Mouse (Mus musculus): ENCODE results near the gene Tbc1d25.

The Tbc1d25 gene

GRCm38 (mm10) chrX:8175504-8176385, at the start of gene Tbc1d25:
Gene Tbc1d25 (minus strand): TSS chrX:8176181.
- peak; percentile 91 for DNase-seq (ENCODE audit: low read depth, low spot score)

- DNase-seq (ENCODE audit: low read depth, low spot score): no peak
Measured at GRCm38 (mm10) chrX:8223473-8223872, 47.5 kb upstream of the Tbc1d25 start.

- DNase-seq (ENCODE audit: low read depth, low spot score): no peak
Measured at GRCm38 (mm10) chrX:8222678-8223421, 46.9 kb upstream of the Tbc1d25 start.

- DNase-seq (ENCODE audit: low read depth, low spot score): no peak
Measured at GRCm38 (mm10) chrX:8222296-8222677, 46.3 kb upstream of the Tbc1d25 start.

GRCm38 (mm10) chrX:8219651-8220050, 43.7 kb upstream of the Tbc1d25 start:
- no peak for DNase-seq (ENCODE audit: low read depth, low spot score)

GRCm38 (mm10) chrX:8218114-8218513, 42.1 kb upstream of the Tbc1d25 start:
- no peak for DNase-seq (ENCODE audit: low read depth, low spot score)

- no peak for DNase-seq (ENCODE audit: low read depth, low spot score)
Measured at GRCm38 (mm10) chrX:8217383-8217782, 41.4 kb upstream of the Tbc1d25 start.

- DNase-seq (ENCODE audit: low read depth, low spot score): no peak
Measured at GRCm38 (mm10) chrX:8211490-8212207, 35.7 kb upstream of the Tbc1d25 start.

- DNase-seq (ENCODE audit: low read depth, low spot score): no peak
Measured at GRCm38 (mm10) chrX:8209720-8210119, 33.7 kb upstream of the Tbc1d25 start.

GRCm38 (mm10) chrX:8207224-8207623, 31.2 kb upstream of the Tbc1d25 start:
- DNase-seq (ENCODE audit: low read depth, low spot score): no peak

- no peak for DNase-seq (ENCODE audit: low read depth, low spot score)
Measured at GRCm38 (mm10) chrX:8206694-8207197, 30.8 kb upstream of the Tbc1d25 start.

- DNase-seq (ENCODE audit: low read depth, low spot score): no peak
Measured at GRCm38 (mm10) chrX:8206015-8206693, 30.2 kb upstream of the Tbc1d25 start, which contains the start of gene Porcn. Gene Porcn (minus strand): TSS chrX:8206525.

- no peak for DNase-seq (ENCODE audit: low read depth, low spot score)
Measured at GRCm38 (mm10) chrX:8205551-8205950, 29.6 kb upstream of the Tbc1d25 start.

GRCm38 (mm10) chrX:8205088-8205487, 29.1 kb upstream of the Tbc1d25 start:
- DNase-seq (ENCODE audit: low read depth, low spot score): no peak

- DNase-seq (ENCODE audit: low read depth, low spot score): no peak
Measured at GRCm38 (mm10) chrX:8204076-8204475, 28.1 kb upstream of the Tbc1d25 start.

GRCm38 (mm10) chrX:8203105-8203504, 27.1 kb upstream of the Tbc1d25 start:
- no peak for DNase-seq (ENCODE audit: low read depth, low spot score)

GRCm38 (mm10) chrX:8193419-8193723, 17.4 kb upstream of the Tbc1d25 start, which contains the start of gene Ebp:
Gene Ebp (minus strand): TSS chrX:8193512.
- DNase-seq (ENCODE audit: low read depth, low spot score): no peak

GRCm38 (mm10) chrX:8192640-8193418, 16.8 kb upstream of the Tbc1d25 start:
- peak; percentile 84 for DNase-seq (ENCODE audit: low read depth, low spot score)

- DNase-seq (ENCODE audit: low read depth, low spot score): no peak
Measured at GRCm38 (mm10) chrX:8192126-8192639, 16.2 kb upstream of the Tbc1d25 start.

GRCm38 (mm10) chrX:8182871-8183540, 7.0 kb upstream of the Tbc1d25 start:
- no peak for DNase-seq (ENCODE audit: low read depth, low spot score)

Data from A20 (cell line).